Mouse (Mus musculus) left cerebral cortex, postnatal 14 days (tissue): ENCODE data around the gene Itga3. TPM values are rescaled to one million over a fixed set of nuclear protein-coding genes. Genes with fewer than 3 reads are reported as not detected.

Experiments used
- DNase-seq, 2 experiments: peaks; one replicate each; pipeline ENCODE4 v3.0.0; 2021 to 2022; ENCODE audit warnings: low spot score in 2 of 2, mixed read lengths in 1 of 2
- intact Hi-C: fragments of 180-260 bp; cut with DNase I; formaldehyde crosslinking; loops from one replicate; pipeline ENCODE4 v1.15.1; 2025
- total RNA-seq, 2 experiments: library from RNA; stranded (reverse); gene quantifications; 2 replicates each; pipeline ENCODE4 v1.2.3; 2021

The Itga3 gene
- total RNA-seq, 2 experiments from 2014 or later: 12.2 to 15.5 TPM

DNA sequence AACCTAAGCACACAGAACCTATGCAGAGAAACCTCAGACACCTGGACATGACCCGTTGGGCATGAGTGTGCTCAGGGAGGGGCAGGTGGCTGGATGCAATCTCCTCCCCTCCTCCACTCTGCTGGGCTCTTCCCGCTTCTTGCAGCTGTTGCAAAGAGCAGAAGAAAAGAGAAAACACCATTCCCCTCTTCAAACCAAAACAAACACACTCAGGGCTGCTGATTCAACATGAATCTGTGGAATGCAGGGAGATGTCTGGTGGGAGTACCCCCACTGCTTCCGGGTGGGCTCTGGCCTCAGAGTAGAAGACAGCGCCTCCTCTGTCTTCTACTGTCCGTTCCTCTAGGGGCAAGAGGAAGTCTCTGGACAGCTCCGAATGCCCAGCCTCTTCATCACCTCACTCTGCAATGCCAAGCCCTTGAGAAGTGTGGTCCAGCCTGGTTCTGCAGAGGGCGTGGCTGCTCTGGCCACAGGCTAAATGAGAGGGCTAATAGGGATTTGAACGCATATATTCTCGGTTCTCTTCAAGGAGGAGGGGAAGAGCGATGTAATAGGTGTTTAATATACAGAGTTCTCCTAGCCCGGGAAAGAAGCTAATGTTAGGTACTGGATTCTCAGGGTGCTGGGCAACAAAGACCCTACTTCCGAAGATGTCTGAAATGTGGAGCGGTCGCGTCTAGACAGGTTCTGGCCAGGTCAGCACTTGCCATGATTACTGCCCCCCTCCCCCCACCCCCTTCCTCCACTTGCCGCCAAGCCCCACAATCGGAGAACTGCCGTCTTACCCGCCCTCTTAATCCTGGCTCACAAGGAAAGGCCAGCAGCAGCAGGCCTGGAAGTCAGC, 1.2 kb downstream of the Itga3 start:
- intact Hi-C loops: loop anchor here (2.0 kb wide), 1 partner anchor 31 kb away; no protein-coding TSS in a partner anchor
- DNase-seq: no peak

DNA sequence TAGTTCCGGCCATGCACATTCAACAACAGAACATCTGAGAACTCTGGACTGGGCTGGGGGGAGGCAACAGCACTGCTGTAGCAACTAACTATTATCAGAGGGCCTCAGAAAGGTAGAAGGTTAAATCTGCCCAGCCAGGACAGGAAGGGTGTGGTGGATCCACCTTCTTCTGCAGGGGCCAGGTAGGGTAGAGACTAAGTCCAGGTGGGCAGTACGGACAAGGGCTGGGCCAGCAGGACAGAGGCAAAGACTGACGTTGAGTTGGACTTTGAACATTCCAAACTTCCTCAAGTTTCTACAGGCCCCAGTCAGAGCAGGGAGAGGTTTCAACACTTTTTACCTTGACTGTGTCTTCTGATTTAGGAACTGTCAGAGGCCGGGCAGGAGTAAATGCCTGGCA, 1.9 kb downstream of the Itga3 start:
- DNase-seq: no peak
- intact Hi-C loops: no loop called here

DNA sequence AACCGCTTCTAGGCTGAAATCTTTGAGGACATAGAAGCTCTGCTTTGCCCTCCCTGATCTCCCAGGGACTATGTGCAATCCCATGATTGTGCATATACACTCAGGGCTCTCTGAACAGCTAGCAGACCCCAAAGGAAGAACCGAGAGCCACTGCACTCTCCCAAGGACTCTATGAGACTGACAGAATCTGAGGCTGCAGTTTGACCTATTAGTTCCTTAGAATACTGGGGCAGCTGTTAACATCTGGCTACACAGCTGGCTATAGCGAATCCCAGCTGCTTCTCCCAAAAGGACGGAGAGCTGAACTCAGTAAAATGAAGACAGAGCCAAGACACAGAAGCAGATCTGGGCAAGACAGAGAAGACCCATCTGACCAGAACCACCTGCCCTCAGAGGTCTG, 2.8 kb downstream of the Itga3 start:
- intact Hi-C loops: no loop called here
- DNase-seq: no peak

DNA sequence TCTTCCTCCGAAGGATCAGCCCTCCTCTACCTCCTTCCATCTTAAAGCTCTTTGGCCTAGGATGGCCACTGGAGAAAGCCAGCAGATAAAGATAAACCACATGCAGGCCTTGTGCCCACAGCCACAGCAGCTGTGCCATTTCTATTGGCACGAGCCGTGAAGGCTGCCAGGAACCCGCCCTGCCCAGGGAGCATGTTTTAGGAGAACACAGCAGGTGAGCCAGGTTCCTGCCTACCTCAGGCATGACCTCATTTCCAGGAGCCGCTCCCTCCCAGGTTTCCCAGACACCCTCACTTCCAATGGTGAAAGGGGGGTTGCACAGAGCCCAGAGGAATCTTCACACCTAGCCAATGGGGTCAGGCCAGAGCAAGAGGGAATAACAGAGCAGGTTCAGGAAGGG, 3.8 kb downstream of the Itga3 start:
- no peak for DNase-seq
- intact Hi-C loops: no loop called here

DNA sequence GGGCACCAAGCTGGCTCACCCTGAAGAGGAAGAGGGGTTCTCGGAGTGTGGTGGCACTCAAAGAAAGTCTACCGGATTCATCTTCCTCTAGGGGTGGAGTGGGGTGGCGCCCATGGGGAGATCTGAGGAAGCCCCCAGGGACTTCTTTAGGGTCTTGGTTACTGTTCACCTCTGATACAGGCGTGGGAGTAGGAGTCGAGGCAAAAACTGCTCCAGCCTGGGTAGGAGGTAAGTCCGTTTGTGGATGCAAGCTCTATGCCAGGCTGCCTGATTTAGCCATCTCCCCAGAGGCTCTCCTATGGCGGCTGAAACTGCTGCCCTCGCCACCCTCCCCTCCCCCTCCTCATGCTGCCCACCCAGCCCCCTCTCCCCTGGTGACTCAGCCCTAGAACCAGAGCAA, 4.5 kb downstream of the Itga3 start:
- intact Hi-C loops: no loop called here
- DNase-seq: no peak

DNA sequence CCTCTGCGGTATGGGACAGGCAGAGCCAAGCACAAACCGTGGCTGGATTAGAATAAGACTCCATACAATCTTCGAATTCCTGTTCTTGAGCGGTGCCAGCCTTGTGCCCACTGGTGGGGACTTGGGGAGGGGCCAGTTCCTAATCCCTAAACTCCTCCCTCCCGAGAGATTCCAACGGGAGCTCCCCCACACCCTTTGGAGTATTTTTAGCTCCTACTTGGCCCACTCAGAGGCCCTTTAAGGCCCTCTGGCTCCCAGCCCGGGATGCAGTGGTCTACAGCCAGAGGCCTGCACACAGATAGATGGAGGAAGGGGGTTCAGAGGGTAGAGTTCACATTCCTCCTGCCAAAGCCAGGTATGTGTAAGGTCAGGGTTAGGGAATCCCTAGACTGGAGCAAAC, 5.3 kb downstream of the Itga3 start:
- no peak for DNase-seq
- intact Hi-C loops: no loop called here

DNA sequence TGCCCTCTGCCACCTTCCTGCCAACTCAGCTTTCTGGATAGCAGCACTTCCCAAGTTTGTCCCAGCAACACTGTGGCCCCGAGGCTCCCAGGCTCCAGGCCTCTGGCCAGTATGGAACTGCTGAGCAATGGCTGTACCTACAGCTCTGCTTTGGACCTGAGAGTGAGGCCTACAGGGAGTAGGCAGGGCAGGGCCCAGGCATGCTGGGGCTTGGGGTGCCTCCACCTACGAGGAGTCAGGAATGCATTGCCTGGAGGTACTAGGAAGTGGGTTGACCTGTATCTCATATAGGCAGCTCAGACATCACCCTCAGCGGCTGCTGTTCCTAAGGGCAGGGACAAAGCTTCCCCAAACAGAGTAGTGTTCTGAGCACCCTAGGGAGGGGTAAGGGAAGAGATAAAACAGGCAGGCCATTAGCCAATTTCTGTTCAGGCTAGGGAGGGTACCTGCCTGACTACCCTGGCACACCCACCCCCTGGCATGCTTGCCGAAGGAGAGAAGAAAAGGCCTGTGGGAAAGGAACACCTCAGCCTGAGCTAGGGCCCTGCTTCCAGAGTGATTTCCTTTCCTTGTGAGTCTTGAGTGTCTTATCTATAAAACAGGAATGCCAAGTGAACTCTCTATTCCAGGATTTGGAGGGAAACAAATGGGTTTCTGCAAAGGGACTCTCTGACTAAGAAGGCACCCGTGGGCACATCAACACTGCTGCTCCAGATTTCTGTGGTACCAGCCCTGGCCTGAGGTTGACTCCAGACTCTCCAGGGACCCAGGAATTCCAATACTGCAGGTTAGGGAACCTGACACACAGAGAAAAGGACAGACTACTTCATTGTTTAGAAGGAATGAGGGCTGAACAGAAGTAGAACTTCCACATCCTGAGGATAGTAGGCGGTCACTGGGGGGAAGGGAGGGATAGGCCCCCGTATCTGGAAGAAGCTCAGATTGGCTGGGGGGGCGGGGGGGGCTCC, 6.2 kb downstream of the Itga3 start:
- intact Hi-C loops: no loop called here
- DNase-seq: no peak

DNA sequence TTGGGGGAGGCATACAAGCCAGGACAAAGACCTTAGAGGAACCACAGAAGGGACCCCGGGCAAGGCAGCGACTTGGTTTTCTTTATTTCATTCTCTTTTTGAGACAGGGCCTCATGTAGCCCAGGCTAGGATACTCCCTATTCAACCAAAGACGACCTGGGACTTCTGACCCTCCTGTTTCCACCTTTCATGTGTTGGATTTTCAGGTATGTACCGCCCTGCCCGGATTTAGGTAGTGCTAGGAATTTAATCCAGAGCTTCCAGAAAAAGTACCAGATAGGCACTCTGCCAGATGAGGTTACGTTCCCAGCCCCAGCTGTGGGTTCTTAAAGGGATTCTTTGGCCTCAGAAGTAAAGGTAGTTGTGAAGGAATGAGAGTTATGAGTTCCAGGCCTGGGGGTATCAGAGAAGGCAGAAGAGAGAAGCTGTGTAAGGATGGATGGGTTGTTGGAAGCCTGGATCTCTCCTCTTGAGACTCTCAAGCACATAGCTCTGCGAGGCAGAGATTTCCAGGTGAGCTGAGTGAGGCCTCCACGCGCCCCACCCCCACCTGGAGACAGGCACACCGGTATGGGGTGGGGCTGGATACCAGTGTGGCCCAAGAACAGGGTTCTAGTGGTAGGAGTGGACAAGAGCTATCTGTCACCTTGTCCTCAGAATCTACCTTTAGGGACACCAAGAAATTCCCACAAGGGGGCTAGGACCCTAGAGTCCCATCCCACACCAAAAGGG, 7.2 kb downstream of the Itga3 start:
- DNase-seq: no peak
- intact Hi-C loops: no loop called here

DNA sequence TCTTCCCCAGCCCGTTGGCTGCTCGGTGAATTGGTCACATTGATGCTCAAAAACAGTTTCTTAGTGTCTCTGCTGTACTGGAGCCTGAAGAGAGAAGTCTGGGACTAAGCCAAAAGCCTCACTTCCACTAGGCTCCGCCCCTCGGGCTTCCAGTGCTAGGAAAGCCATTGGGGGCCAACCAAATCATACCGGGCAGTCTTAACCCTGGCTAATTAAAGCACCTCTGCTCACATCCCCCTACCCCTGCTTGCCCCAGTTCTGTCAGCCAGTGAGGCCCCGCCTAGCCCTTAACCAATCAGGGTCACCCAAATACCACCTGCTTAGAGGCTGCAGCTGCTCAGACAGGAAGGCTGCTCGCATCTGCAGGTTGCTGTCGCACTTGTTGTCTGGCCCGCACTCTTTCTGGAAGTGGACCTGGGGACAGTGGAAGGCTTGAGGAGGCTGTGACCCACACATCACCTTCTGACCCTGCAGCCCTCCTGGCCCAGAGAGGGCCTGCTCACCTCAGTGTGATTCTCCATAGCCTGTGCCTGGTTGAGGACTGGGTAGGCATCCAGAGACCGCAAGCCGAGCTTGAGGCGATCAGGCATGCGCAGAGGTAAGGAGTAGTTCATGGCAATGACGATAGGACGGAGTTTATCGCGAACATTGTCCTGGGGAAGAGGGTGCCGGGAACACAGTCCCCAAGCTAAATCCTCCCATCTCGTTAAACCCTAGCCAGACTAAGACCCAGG, 19.7 kb downstream of the Itga3 start:
- intact Hi-C loops: no loop called here
- peak in 1 of 2 experiments; percentile 57 for DNase-seq

DNA sequence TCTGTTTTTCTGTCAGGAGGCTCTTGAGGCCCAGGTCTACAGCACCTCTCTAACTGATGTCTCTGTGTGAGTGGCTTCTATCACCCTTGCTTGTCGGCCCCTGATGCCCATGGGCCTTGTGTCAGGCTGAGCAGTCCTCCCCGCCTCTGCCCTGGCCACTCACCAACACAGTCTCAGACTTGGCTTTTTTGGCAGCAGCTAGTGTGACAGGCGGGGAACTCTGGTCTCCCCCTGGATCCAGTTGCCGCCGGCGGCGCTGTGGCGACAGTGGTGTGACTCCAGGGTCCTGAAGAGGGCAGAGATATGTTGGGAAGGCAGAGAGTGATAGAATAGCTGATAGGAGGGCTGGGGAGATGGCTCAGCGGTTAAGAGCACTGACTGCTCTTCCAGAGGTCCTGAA, 23.5 kb downstream of the Itga3 start:
- DNase-seq: no peak
- intact Hi-C loops: no loop called here

DNA sequence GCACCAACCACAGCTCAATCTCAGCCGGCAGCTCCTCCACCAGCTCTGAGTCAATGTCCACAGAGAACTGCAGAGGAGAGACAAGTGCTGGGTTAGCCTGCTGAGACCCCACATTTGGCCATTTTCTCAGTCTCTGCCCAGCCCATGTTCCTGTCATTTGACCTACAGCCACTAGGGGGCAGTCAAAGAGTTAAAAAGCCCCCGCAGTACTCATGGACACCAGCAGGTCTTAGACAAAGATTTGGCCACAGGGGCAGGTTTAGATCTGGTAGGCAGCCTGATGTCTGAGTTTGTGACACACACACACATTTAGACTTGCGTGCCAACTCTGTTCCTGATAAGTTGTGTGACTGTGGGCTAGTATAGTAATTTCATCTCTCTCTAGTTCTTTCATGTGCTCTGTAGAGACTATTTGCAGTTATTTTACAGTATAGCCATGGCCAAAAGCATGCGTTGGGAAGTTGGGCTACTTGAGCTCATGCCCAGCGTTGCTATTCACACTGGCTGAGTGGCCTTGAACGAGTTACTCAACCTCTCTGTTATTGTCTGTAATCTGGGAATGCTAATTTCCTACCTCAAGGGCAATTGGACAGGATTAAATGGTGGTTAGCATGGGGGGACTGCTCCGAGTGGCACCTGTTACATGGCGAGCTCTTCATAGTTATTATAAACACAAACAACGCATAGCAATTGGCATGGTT, 29.5 kb downstream of the Itga3 start:
- intact Hi-C loops: loop anchor here (1.0 to 10.0 kb wide), 3 partner anchors 58 to 208 kb away; no protein-coding TSS in a partner anchor
- peak; percentile 60 to 68 for DNase-seq

DNA sequence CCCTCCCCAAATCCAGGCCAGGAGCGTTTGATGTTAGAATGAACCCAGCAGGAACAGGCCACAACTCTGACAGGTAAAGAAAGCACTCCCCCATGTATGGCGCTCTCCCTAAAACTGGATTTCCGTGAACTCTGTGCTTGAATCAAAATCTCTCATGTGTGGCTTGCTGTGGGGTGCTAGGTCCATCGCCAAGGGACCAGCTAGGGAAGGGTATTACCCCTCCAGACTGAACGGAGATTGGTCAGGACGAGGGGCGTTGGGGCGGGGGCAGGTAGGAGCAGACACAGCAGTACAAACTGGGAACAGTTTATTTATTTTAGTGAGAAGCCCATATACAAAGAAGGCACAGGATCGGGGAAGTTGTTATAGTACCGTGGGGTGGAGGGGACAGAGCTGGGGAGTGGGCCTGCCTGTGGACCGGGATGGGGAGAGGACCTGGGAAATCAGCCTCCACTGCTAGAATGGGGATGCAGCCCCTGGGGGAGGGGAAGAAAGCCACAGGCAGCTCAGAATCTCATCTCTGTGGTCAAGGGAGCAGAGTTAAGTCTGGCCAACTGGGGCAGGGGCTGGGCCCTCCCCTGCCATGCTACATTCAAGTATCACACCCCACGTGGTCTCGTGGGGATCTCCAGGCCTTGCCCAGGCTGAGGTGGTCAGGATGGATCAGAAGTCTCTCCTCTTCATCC, 32.3 kb downstream of the Itga3 start:
- intact Hi-C loops: loop anchor here (10.0 kb wide), 1 partner anchor 210 kb away; no protein-coding TSS in a partner anchor
- no peak for DNase-seq

DNA sequence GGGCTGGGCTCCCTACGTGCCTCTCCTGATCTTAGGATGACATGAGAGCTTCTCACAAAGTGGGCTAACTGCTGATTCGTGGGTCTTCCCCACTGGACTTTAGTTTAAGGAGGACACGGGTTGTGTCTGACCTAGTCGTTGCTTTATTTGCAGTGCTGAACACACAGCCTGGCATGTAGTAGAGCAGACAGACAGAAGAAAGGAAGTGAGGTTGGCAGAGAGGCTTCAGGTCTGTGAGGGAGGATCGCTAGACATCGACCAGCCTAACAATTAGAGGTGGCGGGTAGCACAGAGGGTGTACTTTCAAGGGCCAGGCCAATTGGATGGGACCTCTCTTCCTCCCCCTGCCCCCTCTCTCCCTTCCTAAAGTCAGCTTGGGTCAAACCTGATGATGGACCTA, 33.0 kb downstream of the Itga3 start:
- DNase-seq: no peak
- intact Hi-C loops: loop anchor here (10.0 kb wide), 1 partner anchor 211 kb away; no protein-coding TSS in a partner anchor

DNA sequence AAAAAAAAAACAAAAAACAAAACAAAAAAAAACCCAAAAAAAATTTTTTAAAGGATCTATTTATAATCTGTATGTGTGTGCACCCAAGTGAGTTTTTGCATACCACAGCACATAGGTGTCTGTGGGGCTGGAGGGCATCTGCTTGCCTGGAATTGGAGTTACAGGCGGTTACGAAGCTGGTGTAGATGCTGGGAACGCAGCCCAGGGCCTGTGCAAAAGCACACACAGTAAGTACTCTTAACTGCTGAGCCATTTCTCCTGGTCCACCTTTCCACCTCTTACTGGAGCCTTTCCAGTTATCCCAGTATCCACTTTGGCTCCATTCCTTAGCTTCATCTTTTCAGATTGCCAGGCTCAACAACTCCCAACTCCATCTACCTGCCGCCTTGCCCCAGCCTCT, 33.5 kb downstream of the Itga3 start:
- no peak for DNase-seq
- intact Hi-C loops: loop anchor here (10.0 kb wide), 1 partner anchor 212 kb away; no protein-coding TSS in a partner anchor

DNA sequence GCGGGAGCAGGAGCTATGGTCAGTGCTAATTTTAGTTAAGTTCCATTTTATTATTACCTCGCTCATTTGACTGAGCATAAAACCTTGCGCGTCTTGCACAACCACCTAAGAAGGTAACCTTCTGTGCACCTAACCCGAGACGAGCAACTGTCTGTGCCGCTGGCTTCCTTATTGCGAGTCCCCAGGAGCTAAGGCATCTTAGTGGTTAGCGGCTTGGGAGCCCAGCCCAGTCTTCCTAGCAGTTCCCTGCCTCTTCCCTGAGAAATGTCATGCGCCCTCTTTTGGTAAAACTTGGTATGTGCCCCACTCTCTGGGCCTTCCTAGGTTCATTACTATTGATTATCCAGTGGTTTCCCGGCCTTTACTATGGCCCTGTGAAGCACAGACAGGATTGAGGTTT, 34.5 kb downstream of the Itga3 start:
- intact Hi-C loops: loop anchor here (10.0 kb wide), 1 partner anchor 213 kb away; no protein-coding TSS in a partner anchor
- DNase-seq: peak; percentile 88

DNA sequence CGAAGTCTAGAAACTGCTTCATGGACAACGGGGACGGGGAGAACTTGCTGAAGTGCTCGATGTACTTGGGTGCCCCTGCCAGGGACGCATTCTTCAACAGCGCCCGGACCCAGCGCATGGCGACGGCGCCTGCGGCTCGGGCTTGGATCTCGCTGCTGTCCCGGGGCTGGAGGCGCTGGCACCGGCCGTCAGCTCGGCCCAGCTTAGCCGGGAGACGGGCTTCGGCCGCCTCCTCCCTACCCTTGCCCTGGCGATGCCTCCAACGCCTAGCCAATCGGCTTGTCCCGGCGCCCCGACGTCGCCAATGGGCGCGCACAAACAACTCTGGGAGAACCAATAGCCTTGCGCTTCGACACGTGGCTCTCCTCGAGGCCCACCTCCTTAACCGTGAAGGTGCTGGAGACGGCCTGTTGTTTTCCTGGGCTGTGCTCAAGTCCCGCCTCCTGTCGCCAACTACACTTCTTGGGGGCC, 35.4 kb downstream of the Itga3 start, which contains the start of gene Pdk2:
Gene Pdk2, minus strand, starts transcription at position 216 of the 471 bp plus-strand sequence.
- intact Hi-C loops: loop anchor here (10.0 kb wide), 1 partner anchor 214 kb away; no protein-coding TSS in a partner anchor
- DNase-seq: peak; percentile 98

DNA sequence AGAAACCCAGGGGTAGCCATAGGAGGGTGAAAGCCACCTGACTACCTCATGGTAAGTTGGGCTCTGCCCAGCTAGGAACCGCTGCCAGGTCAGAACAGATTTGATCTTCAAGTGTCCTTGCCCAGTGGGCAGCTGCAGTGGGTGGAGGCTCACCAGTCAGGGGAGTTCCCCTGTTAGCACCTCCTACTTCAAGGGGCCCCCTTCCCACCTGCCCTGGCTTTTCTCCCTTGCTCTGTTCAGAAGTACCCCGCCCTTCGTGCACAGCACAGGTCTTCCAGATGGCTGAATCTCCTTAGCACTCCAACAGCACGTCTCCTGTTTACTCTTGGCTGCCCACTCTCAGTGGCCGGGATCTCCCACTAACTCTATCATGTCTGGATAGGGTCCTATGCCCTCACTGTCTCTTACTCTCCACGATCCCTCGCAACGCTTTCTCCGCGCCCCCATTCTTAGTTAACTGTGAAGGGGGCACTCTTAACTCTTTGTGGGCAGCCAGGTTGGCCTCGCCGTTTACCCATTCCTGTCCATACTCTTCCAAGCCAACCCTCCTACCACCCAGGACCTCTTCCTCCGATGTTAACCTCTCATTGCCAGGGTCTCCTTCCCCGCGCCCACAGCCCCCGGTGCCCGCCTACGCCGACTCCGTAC, 36.0 kb downstream of the Itga3 start:
- intact Hi-C loops: loop anchor here (10.0 kb wide), 1 partner anchor 214 kb away; no protein-coding TSS in a partner anchor
- peak; percentile 48 to 63 for DNase-seq
